Mouse (Mus musculus): ENCODE measurements around the gene Plekhs1.

Plekhs1 gene

GRCm38 (mm10) chr19:56461522-56462101 is at the start of gene Plekhs1:
Gene Plekhs1 (plus strand): TSS chr19:56461640.
- CTCF ChIA-PET, result no interaction called here

- CTCF ChIA-PET, result no interaction called here
Measured at GRCm38 (mm10) chr19:56418404-56418803, 43.0 kb upstream of the Plekhs1 start.

GRCm38 (mm10) chr19:56419452-56419851 is 42.0 kb upstream of the Plekhs1 start:
- CTCF ChIA-PET, result no interaction called here

GRCm38 (mm10) chr19:56420345-56420744 is 41.1 kb upstream of the Plekhs1 start:
- CTCF ChIA-PET, result interaction anchor here (0.6 kb wide), 2 partner anchors 11 to 39 kb away, joined by 3 to 6 read pairs; no protein-coding TSS in a partner anchor

GRCm38 (mm10) chr19:56422476-56423338 is 38.7 kb upstream of the Plekhs1 start:
- CTCF ChIA-PET, result no interaction called here

- CTCF ChIA-PET, result no interaction called here
Measured at GRCm38 (mm10) chr19:56423370-56423769, 38.1 kb upstream of the Plekhs1 start.

GRCm38 (mm10) chr19:56424606-56425395 is 36.6 kb upstream of the Plekhs1 start:
- CTCF ChIA-PET, result interaction anchor here (0.5 kb wide), 1 partner anchor 872 kb away, joined by 3 read pairs; no protein-coding TSS in a partner anchor

GRCm38 (mm10) chr19:56425492-56425891 is 35.9 kb upstream of the Plekhs1 start:
- CTCF ChIA-PET, result interaction anchor here (0.6 to 0.9 kb wide), 2 partner anchors 21 to 506 kb away, joined by 3 to 5 read pairs; no protein-coding TSS in a partner anchor

GRCm38 (mm10) chr19:56430369-56430768 is 31.1 kb upstream of the Plekhs1 start:
- CTCF ChIA-PET, result no interaction called here

- CTCF ChIA-PET, result no interaction called here
Measured at GRCm38 (mm10) chr19:56432706-56433105, 28.7 kb upstream of the Plekhs1 start.

GRCm38 (mm10) chr19:56433581-56433980 is 27.9 kb upstream of the Plekhs1 start:
- CTCF ChIA-PET, result no interaction called here

GRCm38 (mm10) chr19:56436380-56436779 is 25.1 kb upstream of the Plekhs1 start:
- CTCF ChIA-PET, result no interaction called here

- CTCF ChIA-PET, result no interaction called here
Measured at GRCm38 (mm10) chr19:56438357-56439071, 22.9 kb upstream of the Plekhs1 start.

GRCm38 (mm10) chr19:56439072-56439434 is 22.4 kb upstream of the Plekhs1 start:
- CTCF ChIA-PET, result no interaction called here

- CTCF ChIA-PET, result no interaction called here
Measured at GRCm38 (mm10) chr19:56443445-56443844, 18.0 kb upstream of the Plekhs1 start.

GRCm38 (mm10) chr19:56448784-56449183 is 12.7 kb upstream of the Plekhs1 start:
- CTCF ChIA-PET, result no interaction called here

- CTCF ChIA-PET, result no interaction called here
Measured at GRCm38 (mm10) chr19:56449537-56449936, 11.9 kb upstream of the Plekhs1 start.

- CTCF ChIA-PET, result no interaction called here
Measured at GRCm38 (mm10) chr19:56450892-56451291, 10.5 kb upstream of the Plekhs1 start.

- CTCF ChIA-PET, result no interaction called here
Measured at GRCm38 (mm10) chr19:56451867-56452266, 9.6 kb upstream of the Plekhs1 start.

- CTCF ChIA-PET, result no interaction called here
Measured at GRCm38 (mm10) chr19:56452421-56452820, 9.0 kb upstream of the Plekhs1 start.

GRCm38 (mm10) chr19:56454862-56455261 is 6.6 kb upstream of the Plekhs1 start:
- CTCF ChIA-PET, result no interaction called here

- CTCF ChIA-PET, result no interaction called here
Measured at GRCm38 (mm10) chr19:56455369-56455768, 6.1 kb upstream of the Plekhs1 start.
